Mouse (Mus musculus) hindbrain, embryonic 13.5 days (tissue): Measurements from ENCODE around the gene Fam83c. TPM values are rescaled to one million over a fixed set of nuclear protein-coding genes. Genes with fewer than 3 reads are reported as not detected.
"Not testable (repeated sequence)": the region's sequence is repeated elsewhere in the genome, so short reads cannot be mapped to it uniquely, and the experiment has no call there.

Source experiments
- ATAC-seq: fragments of 200-750 bp; cut with Nextera tagmentation; 2 replicates; pipeline ENCODE4 v1.8.0; 2017; ENCODE audit warnings: moderate TSS enrichment; ENCODE audit not compliant: low FRiP score
- H3K27ac ChIP-seq: fragments of 300-500 bp; sonication (generic); 2 replicates; pipeline ENCODE4 v1.5.1; 2015; ENCODE audit warnings: inconsistent platforms, mild to moderate bottlenecking, moderate library complexity
- H3K27me3 ChIP-seq: fragments of 300-500 bp; sonication (generic); 2 replicates; pipeline ENCODE4 v1.6.1; 2015; ENCODE audit warnings: mild to moderate bottlenecking, inconsistent platforms
- H3K36me3 ChIP-seq: fragments of 300-500 bp; sonication (generic); 2 replicates; pipeline ENCODE4 v1.6.1; 2015; ENCODE audit warnings: mild to moderate bottlenecking, inconsistent platforms
- H3K4me1 ChIP-seq: fragments of 300-500 bp; sonication (generic); replicated peaks from 2 replicates; pipeline ENCODE4 v1.6.1; 2015; ENCODE audit warnings: inconsistent platforms
- H3K4me2 ChIP-seq: fragments of 300-500 bp; sonication (generic); 2 replicates; pipeline ENCODE4 v1.6.1; 2015; ENCODE audit warnings: inconsistent platforms, mild to moderate bottlenecking, moderate library complexity
- H3K4me3 ChIP-seq: fragments of 300-500 bp; sonication (generic); 2 replicates; pipeline ENCODE4 v1.5.1; 2015; ENCODE audit warnings: mild to moderate bottlenecking, inconsistent platforms
- H3K9ac ChIP-seq: fragments of 300-500 bp; sonication (generic); 2 replicates; pipeline ENCODE4 v1.6.1; 2015; ENCODE audit warnings: mild to moderate bottlenecking, inconsistent platforms
- H3K9me3 ChIP-seq: fragments of 300-500 bp; sonication (generic); 2 replicates; pipeline ENCODE4 v1.6.1; 2016; ENCODE audit warnings: inconsistent platforms
- WGBS: fragments of 180-500 bp; shearing (Covaris S2); methylation state at CpG from one replicate; pipeline ENCODE4 v1.1.7; 2015; 5-methylcytosine and 5-hydroxymethylcytosine counted together
- polyA plus RNA-seq: library from polyadenylated mRNA; unstranded; fragments of >200 nt; fragmentation: Nextera tagmentation; extraction: Ambion mirVana; gene quantifications from 2 replicates; pipeline ENCODE4 v1.2.1, GENCODE M21; 2015

Gene Fam83c
- polyA plus RNA-seq, 1 experiment from 2014 or later: 0.60 TPM

- no peak for ATAC-seq
- Histone ChIP-seq H3K27ac (no peak overlapping the region), H3K27me3 (no peaks in the 10 kb centered on the region), H3K36me3 (peaks cover 67% of the 10 kb centered on the region), H3K9me3 (no peaks in the 10 kb centered on the region), H3K4me2 (no peak overlapping the region), H3K9ac (no peak overlapping the region), H3K4me1 (no peaks in the 10 kb centered on the region), H3K4me3 (no peak overlapping the region)
- WGBS: 91% methylated on average over 5 of the region's 5 CpGs
Measured at GRCm38 (mm10) chr2:155852536-155852935, 17.9 kb upstream of the Fam83c start.

DNA sequence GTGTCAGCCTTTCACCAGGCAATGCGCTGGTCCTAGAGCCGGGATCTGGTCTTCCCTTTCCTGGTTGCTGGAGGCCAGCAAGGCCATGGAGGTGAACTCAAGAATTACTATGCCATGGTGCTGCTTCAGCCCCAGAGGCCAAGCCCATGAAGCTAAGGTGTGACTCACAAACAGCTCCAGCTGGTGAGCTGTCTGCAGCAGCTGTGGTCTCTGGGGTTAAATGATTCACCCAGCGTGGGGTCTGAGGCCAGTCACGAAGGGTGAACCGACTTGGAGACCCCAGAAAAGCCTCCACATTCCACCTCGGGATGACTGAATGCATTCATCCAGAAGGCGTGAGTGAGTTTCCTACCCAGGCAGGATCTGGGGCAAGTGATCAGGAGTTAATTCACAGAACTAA, 15.5 kb upstream of the Fam83c start:
- peaks cover 66% of the 10 kb centered on the region for H3K36me3 ChIP-seq
- H3K9me3 ChIP-seq: no peaks in the 10 kb centered on the region
- H3K4me1 ChIP-seq: no peaks in the 10 kb centered on the region

GRCm38 (mm10) chr2:155849464-155849863, 14.8 kb upstream of the Fam83c start:
- H3K27ac ChIP-seq: no peak overlapping the region
- no peaks in the 10 kb centered on the region for H3K4me1 ChIP-seq
- WGBS: 73% methylated on average over 7 of the region's 7 CpGs
- peaks cover 71% of the 10 kb centered on the region for H3K36me3 ChIP-seq
- H3K27me3 ChIP-seq: no peaks in the 10 kb centered on the region
- no peak overlapping the region for H3K9ac ChIP-seq
- H3K4me2 ChIP-seq: no peak overlapping the region
- H3K4me3 ChIP-seq: no peak overlapping the region
- no peak for ATAC-seq
- no peaks in the 10 kb centered on the region for H3K9me3 ChIP-seq

More for the DNA sequence above, 15.5 kb upstream of the Fam83c start:
- ATAC-seq: no peak
- Histone ChIP-seq H3K9ac (no peak overlapping the region), H3K4me2 (no peak overlapping the region), H3K27ac (no peak overlapping the region), H3K4me3 (no peak overlapping the region), H3K27me3 (no peaks in the 10 kb centered on the region)
- WGBS: 83% methylated on average over 7 of the region's 7 CpGs

DNA sequence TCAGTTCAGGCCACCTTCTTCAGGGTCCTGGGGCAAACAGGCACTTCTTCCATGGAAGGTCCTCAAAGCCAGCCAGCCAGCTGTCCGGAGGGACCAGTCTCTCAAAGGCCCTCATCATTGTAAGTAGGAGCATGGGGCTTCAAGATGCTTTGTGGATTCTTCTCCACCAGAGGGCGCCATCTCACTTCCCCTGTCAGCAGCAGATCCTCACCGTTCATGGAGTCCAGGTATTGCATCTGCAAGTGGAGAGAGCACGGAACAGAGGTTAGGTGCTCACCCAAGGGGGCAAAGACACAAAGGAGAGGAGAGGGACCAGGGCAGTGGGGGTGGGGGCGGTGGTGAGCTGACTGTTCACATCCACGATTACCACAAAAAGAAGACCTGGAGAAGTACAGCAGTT, 13.6 kb upstream of the Fam83c start:
- H3K36me3 ChIP-seq: peaks cover 66% of the 10 kb centered on the region
- H3K27me3 ChIP-seq: no peaks in the 10 kb centered on the region
- H3K4me2 ChIP-seq: no peak overlapping the region
- WGBS: 37% methylated on average over 6 of the region's 6 CpGs
- no peaks in the 10 kb centered on the region for H3K4me1 ChIP-seq
- no peak overlapping the region for H3K4me3 ChIP-seq
- ATAC-seq: no peak; the same call in 1 of the 2 replicates
- H3K9ac ChIP-seq: no peak overlapping the region
- no peak overlapping the region for H3K27ac ChIP-seq
- H3K9me3 ChIP-seq: no peaks in the 10 kb centered on the region

GRCm38 (mm10) chr2:155846930-155847329, 12.3 kb upstream of the Fam83c start:
- H3K27ac ChIP-seq: no peak overlapping the region
- H3K4me2 ChIP-seq: no peak overlapping the region
- H3K9ac ChIP-seq: no peak overlapping the region
- 89% methylated on average over 8 of the region's 8 CpGs for WGBS
- no peaks in the 10 kb centered on the region for H3K27me3 ChIP-seq
- no peaks in the 10 kb centered on the region for H3K4me1 ChIP-seq
- no peak overlapping the region for H3K4me3 ChIP-seq
- H3K9me3 ChIP-seq: no peaks in the 10 kb centered on the region
- ATAC-seq: no peak
- peaks cover 58% of the 10 kb centered on the region for H3K36me3 ChIP-seq

- H3K4me3 ChIP-seq: no peak overlapping the region
Measured at GRCm38 (mm10) chr2:155838961-155839360, 4.3 kb upstream of the Fam83c start.

GRCm38 (mm10) chr2:155837961-155838360, 3.3 kb upstream of the Fam83c start:
- Histone ChIP-seq H3K27me3 (peaks cover 4% of the 10 kb centered on the region; the same call in 1 of the 2 replicates), H3K9ac (no peak overlapping the region), H3K4me2 (no peak overlapping the region), H3K27ac (no peak overlapping the region), H3K36me3 (no peaks in the 10 kb centered on the region), H3K9me3 (no peaks in the 10 kb centered on the region), H3K4me3 (no peak overlapping the region), H3K4me1 (no peaks in the 10 kb centered on the region)
- WGBS: 77% methylated on average over 3 of the region's 3 CpGs
- no peak for ATAC-seq

More at GRCm38 (mm10) chr2:155838961-155839360, 4.3 kb upstream of the Fam83c start:
- ATAC-seq: no peak
- Histone ChIP-seq H3K9me3 (no peaks in the 10 kb centered on the region), H3K36me3 (no peaks in the 10 kb centered on the region), H3K4me1 (no peaks in the 10 kb centered on the region), H3K27me3 (peaks cover 4% of the 10 kb centered on the region; the same call in 1 of the 2 replicates), H3K9ac (no peak overlapping the region), H3K27ac (no peak overlapping the region), H3K4me2 (no peak overlapping the region)
- 79% methylated on average over 4 of the region's 4 CpGs for WGBS

GRCm38 (mm10) chr2:155832087-155832486, 2.6 kb downstream of the Fam83c start:
- peaks cover 11% of the 10 kb centered on the region for H3K4me1 ChIP-seq
- not testable (repeated sequence) for ATAC-seq, H3K27me3 ChIP-seq, H3K4me2 ChIP-seq, H3K4me3 ChIP-seq, H3K9me3 ChIP-seq, H3K36me3 ChIP-seq, H3K9ac ChIP-seq, H3K27ac ChIP-seq
- WGBS: 72% methylated on average over 1 of the region's 1 CpGs

- 60% methylated on average over 9 of the region's 9 CpGs for WGBS
- Histone ChIP-seq H3K4me2 (no peak overlapping the region), H3K4me1 (peaks cover 14% of the 10 kb centered on the region), H3K9ac (no peak overlapping the region), H3K27ac (no peak overlapping the region), H3K36me3 (no peaks in the 10 kb centered on the region), H3K27me3 (no peaks in the 10 kb centered on the region), H3K4me3 (no peak overlapping the region), H3K9me3 (no peaks in the 10 kb centered on the region)
- no peak for ATAC-seq
Measured at GRCm38 (mm10) chr2:155831302-155831701, 3.4 kb downstream of the Fam83c start.

- H3K4me1 ChIP-seq: peaks cover 17% of the 10 kb centered on the region
- H3K4me3 ChIP-seq: no peak overlapping the region
- H3K27ac ChIP-seq: no peak overlapping the region
- H3K4me2 ChIP-seq: no peak overlapping the region
- H3K36me3 ChIP-seq: no peaks in the 10 kb centered on the region
- 94% methylated on average over 8 of the region's 8 CpGs for WGBS
- ATAC-seq: no peak
- no peaks in the 10 kb centered on the region for H3K9me3 ChIP-seq
- no peak overlapping the region for H3K9ac ChIP-seq
- no peaks in the 10 kb centered on the region for H3K27me3 ChIP-seq
Measured at GRCm38 (mm10) chr2:155830841-155831240, 3.8 kb downstream of the Fam83c start.

- Histone ChIP-seq H3K4me2 (peak within 1 kb of the TSS; percentile 93), H3K36me3 (peaks cover 23% of the 10 kb centered on the region), H3K4me1 (peaks cover 27% of the 10 kb centered on the region), H3K9ac (peak within 1 kb of the TSS; percentile 85), H3K4me3 (peak within 1 kb of the TSS; percentile 93), H3K9me3 (no peaks in the 10 kb centered on the region), H3K27ac (peak within 1 kb of the TSS; percentile 83), H3K27me3 (no peaks in the 10 kb centered on the region)
- WGBS: 3% methylated on average over 27 of the region's 27 CpGs
- peak; percentile 93 for ATAC-seq
Measured at GRCm38 (mm10) chr2:155826630-155827424, 7.8 kb downstream of the Fam83c start, which contains the start of gene Eif6. TSS of gene Eif6 (minus strand) at chr2:155826925.

DNA sequence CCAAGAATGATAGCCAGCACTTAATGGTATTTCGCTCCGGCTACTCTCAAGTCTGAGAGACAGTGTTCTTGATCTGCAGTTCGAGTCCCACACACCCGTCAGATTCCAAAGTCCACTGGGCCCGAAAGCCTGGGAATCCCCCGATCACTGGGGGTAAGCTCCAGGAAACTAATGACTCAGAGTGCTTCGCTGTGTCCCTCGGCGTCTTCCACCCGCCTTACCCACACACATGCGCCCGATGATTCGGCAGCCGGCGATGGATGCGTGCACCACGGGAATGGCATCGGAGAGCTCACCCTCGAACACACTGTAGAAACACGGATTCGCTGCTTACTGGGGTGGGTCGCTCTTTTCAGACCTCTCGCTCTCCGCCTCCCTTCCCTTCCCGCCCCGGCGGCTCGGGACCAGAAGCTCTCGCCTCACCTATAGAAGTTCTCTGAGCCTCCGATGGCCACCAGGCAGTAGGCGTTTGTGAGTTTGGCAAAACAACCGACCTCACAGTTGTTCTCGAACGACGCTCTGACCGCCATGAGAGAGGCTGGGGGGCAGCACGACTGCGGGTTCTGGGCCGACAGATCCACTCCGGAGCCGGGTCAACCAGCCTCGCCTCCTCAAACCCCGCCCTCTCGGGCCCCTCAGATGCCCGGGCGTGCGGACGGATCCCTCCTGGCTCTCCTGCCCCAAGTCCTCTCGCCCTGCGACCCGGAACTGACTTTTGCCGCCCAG, 8.6 kb downstream of the Fam83c start:
- H3K4me3 ChIP-seq: peak overlapping the region; percentile 93
- no peak; the same call in 1 of the 2 replicates for ATAC-seq
- 3% methylated on average over 51 of the region's 52 CpGs for WGBS

More for the DNA sequence above, 8.6 kb downstream of the Fam83c start:
- Histone ChIP-seq H3K4me1 (peaks cover 27% of the 10 kb centered on the region), H3K27ac (peak overlapping the region; percentile 83), H3K4me2 (peak overlapping the region; percentile 93), H3K9ac (peak overlapping the region; percentile 85), H3K27me3 (no peaks in the 10 kb centered on the region), H3K9me3 (no peaks in the 10 kb centered on the region), H3K36me3 (peaks cover 29% of the 10 kb centered on the region)
